Mouse (Mus musculus) CH12.LX (cell line): ENCODE results near the gene Ccdc188. TPM values are rescaled to one million over a fixed set of nuclear protein-coding genes. Genes with fewer than 3 reads are reported as not detected.

Experiments used
- DNase-seq: peaks from one replicate; pipeline ENCODE4 v3.0.0-alpha.2; 2013; ENCODE audit errors: extremely low read depth
- H3K27ac ChIP-seq: 2 replicates; pipeline ENCODE4 v1.5.1; 2012; ENCODE audit warnings: low read depth, mild to moderate bottlenecking, control low read depth, moderate library complexity; ENCODE audit not compliant: insufficient read depth
- H3K27me3 ChIP-seq: replicated peaks from 2 replicates; pipeline ENCODE3; 2012; ENCODE audit warnings: inconsistent platforms
- H3K36me3 ChIP-seq, 2 experiments: replicated peaks in 1 of 2; 2 replicates each; pipeline versions ENCODE3 to v1.6.1; 2012; ENCODE audit warnings: inconsistent platforms in 1 of 2, low read length in 1 of 2, mild to moderate bottlenecking in 1 of 2, mixed read lengths in 1 of 2, moderate library complexity in 1 of 2; ENCODE audit not compliant: control insufficient read depth in 1 of 2, insufficient read depth in 1 of 2
- H3K4me1 ChIP-seq, 2 experiments: 2 replicates each; pipeline ENCODE4 v1.6.1; 2012; ENCODE audit warnings: inconsistent platforms in 1 of 2, moderate library complexity in 1 of 2; ENCODE audit not compliant: insufficient read depth in 2 of 2, control insufficient read depth in 1 of 2
- H3K4me2 ChIP-seq: 2 replicates; pipeline ENCODE4 v1.6.1; 2012; ENCODE audit warnings: low read depth, mild to moderate bottlenecking, control low read depth; ENCODE audit not compliant: poor library complexity, insufficient read depth, severe bottlenecking
- H3K4me3 ChIP-seq, 3 experiments: fragments of 150-350 bp in 1 of 3; sonication (generic) in 1 of 3; replicated peaks in 1 of 3; 2 replicates each; pipeline versions ENCODE3 to v1.5.1; 2011 to 2012; ENCODE audit warnings: low read depth in 2 of 3, low read length in 2 of 3, mild to moderate bottlenecking in 2 of 3, moderate library complexity in 2 of 3, control low read depth in 1 of 3, improper control_type of control experiment in 1 of 3, inconsistent platforms in 1 of 3, mixed read lengths in 1 of 3; ENCODE audit not compliant: poor library complexity in 1 of 3
- H3K79me2 ChIP-seq: replicated peaks from 2 replicates; pipeline ENCODE4 v1.6.1; 2012; ENCODE audit warnings: mild to moderate bottlenecking, moderate library complexity; ENCODE audit not compliant: control insufficient read depth, poor library complexity, insufficient read depth, severe bottlenecking; ENCODE audit errors: extremely low read depth
- H3K9ac ChIP-seq: 2 replicates; pipeline ENCODE4 v1.6.1; 2012; ENCODE audit warnings: low read depth, mild to moderate bottlenecking, control low read depth, moderate library complexity; ENCODE audit not compliant: insufficient read depth
- H3K9me3 ChIP-seq: replicated peaks from 2 replicates; pipeline ENCODE3; 2012; ENCODE audit warnings: low read length, inconsistent platforms, mixed read lengths
- BHLHE40 ChIP-seq: IDR thresholded peaks from 2 replicates; pipeline ENCODE4 v1.6.1; 2011; ENCODE audit warnings: mild to moderate bottlenecking, low read depth, low read length, improper control_type of control experiment
- CHD1 ChIP-seq: IDR thresholded peaks from 2 replicates; pipeline ENCODE4 v1.6.1; 2012; ENCODE audit warnings: low read depth, low read length, improper control_type of control experiment, inconsistent platforms
- CHD2 ChIP-seq: IDR thresholded peaks from 2 replicates; pipeline ENCODE4 v1.6.1; 2011; ENCODE audit warnings: low read length, improper control_type of control experiment
- CTCF ChIP-seq, 2 experiments: IDR thresholded peaks in 1 of 2; conservative IDR thresholded peaks in 1 of 2; 2 replicates each; pipeline ENCODE4 v1.5.1; 2011 to 2012; ENCODE audit warnings: low read depth in 2 of 2, low read length in 2 of 2, improper control_type of control experiment in 1 of 2, inconsistent platforms in 1 of 2, mild to moderate bottlenecking in 1 of 2, moderate library complexity in 1 of 2
- E2F4 ChIP-seq: IDR thresholded peaks from 2 replicates; pipeline ENCODE4 v1.6.1; 2011; ENCODE audit warnings: low read depth, low read length, improper control_type of control experiment; ENCODE audit not compliant: insufficient replicate concordance
- EP300 ChIP-seq: IDR thresholded peaks from 2 replicates; pipeline ENCODE4 v1.6.1; 2011; ENCODE audit warnings: low read length, improper control_type of control experiment
- GABPA ChIP-seq: IDR thresholded peaks from 2 replicates; pipeline ENCODE4 v1.6.1; 2012; ENCODE audit warnings: low read depth, low read length, improper control_type of control experiment, inconsistent platforms; ENCODE audit not compliant: insufficient replicate concordance
- HCFC1 ChIP-seq: IDR thresholded peaks from 2 replicates; pipeline ENCODE4 v1.6.1; 2012; ENCODE audit warnings: low read depth, mild to moderate bottlenecking, inconsistent platforms, low read length, improper control_type of control experiment
- IRF4 ChIP-seq: IDR thresholded peaks from 2 replicates; pipeline ENCODE4 v1.6.1; 2014; ENCODE audit warnings: low read depth, mild to moderate bottlenecking, inconsistent platforms, low read length, improper control_type of control experiment
- JUN ChIP-seq: IDR thresholded peaks from 2 replicates; pipeline ENCODE4 v1.6.1; 2011; ENCODE audit warnings: low read depth, mild to moderate bottlenecking, low read length, improper control_type of control experiment, moderate library complexity; ENCODE audit not compliant: insufficient read depth
- JUND ChIP-seq: conservative IDR thresholded peaks from 2 replicates; pipeline ENCODE4 v1.6.1; 2011; ENCODE audit warnings: low read depth, low read length, improper control_type of control experiment
- KAT2A ChIP-seq: IDR thresholded peaks from 2 replicates; pipeline ENCODE4 v1.6.1; 2012; ENCODE audit warnings: low read length, improper control_type of control experiment, inconsistent platforms; ENCODE audit not compliant: insufficient replicate concordance
- MAFK ChIP-seq: IDR thresholded peaks from 2 replicates; pipeline ENCODE4 v1.6.1; 2011; ENCODE audit warnings: low read length, improper control_type of control experiment; ENCODE audit not compliant: insufficient replicate concordance
- MAX ChIP-seq: IDR thresholded peaks from 2 replicates; pipeline ENCODE4 v1.6.1; 2011; ENCODE audit warnings: low read length, improper control_type of control experiment
- MAZ ChIP-seq: IDR thresholded peaks from 2 replicates; pipeline ENCODE4 v1.6.1; 2012; ENCODE audit warnings: low read depth, mild to moderate bottlenecking, inconsistent platforms, low read length, improper control_type of control experiment, moderate library complexity
- MXI1 ChIP-seq: IDR thresholded peaks from 2 replicates; pipeline ENCODE4 v1.6.1; 2011; ENCODE audit warnings: mild to moderate bottlenecking, low read depth, low read length, improper control_type of control experiment
- NELFE ChIP-seq: IDR thresholded peaks from 2 replicates; pipeline ENCODE4 v1.6.1; 2011; ENCODE audit warnings: low read depth, low read length, improper control_type of control experiment
- NRF1 ChIP-seq: IDR thresholded peaks from 2 replicates; pipeline ENCODE4 v1.6.1; 2014; ENCODE audit warnings: low read depth, mild to moderate bottlenecking, inconsistent platforms, low read length, improper control_type of control experiment, moderate library complexity
- PAX5 ChIP-seq: IDR thresholded peaks from 2 replicates; pipeline ENCODE4 v1.6.1; 2012; ENCODE audit warnings: low read length, inconsistent platforms, mixed read lengths
- POLR2A ChIP-seq: IDR thresholded peaks from 2 replicates; pipeline ENCODE4 v1.6.1; 2011; ENCODE audit warnings: low read depth, mild to moderate bottlenecking, improper control_type of control experiment, low read length
- RAD21 ChIP-seq: IDR thresholded peaks from 2 replicates; pipeline ENCODE4 v1.6.1; 2011; ENCODE audit warnings: low read depth, mild to moderate bottlenecking, low read length, improper control_type of control experiment, moderate library complexity
- RCOR1 ChIP-seq: conservative IDR thresholded peaks from 2 replicates; pipeline ENCODE4 v1.6.1; 2012; ENCODE audit warnings: low read depth, mild to moderate bottlenecking, inconsistent platforms, low read length, improper control_type of control experiment
- SMC3 ChIP-seq: IDR thresholded peaks from 2 replicates; pipeline ENCODE4 v1.6.1; 2011; ENCODE audit warnings: low read depth, low read length, improper control_type of control experiment
- TCF12 ChIP-seq: IDR thresholded peaks from 2 replicates; pipeline ENCODE4 v1.6.1; 2014; ENCODE audit warnings: low read depth, mild to moderate bottlenecking, inconsistent platforms, low read length, improper control_type of control experiment
- UBTF ChIP-seq: IDR thresholded peaks from 2 replicates; pipeline ENCODE4 v1.6.1; 2012; ENCODE audit warnings: low read depth, mild to moderate bottlenecking, inconsistent platforms, low read length, improper control_type of control experiment, moderate library complexity
- USF1 ChIP-seq: IDR thresholded peaks from 2 replicates; pipeline ENCODE4 v1.6.1; 2014; ENCODE audit warnings: low read depth, mild to moderate bottlenecking, inconsistent platforms, low read length, improper control_type of control experiment
- USF2 ChIP-seq: conservative IDR thresholded peaks from 2 replicates; pipeline ENCODE4 v1.6.1; 2011; ENCODE audit warnings: low read depth, low read length, improper control_type of control experiment
- ZC3H11A ChIP-seq: IDR thresholded peaks from 2 replicates; pipeline ENCODE4 v1.6.1; 2012; ENCODE audit warnings: low read depth, mild to moderate bottlenecking, inconsistent platforms, low read length, improper control_type of control experiment
- ZKSCAN1 ChIP-seq: IDR thresholded peaks from 2 replicates; pipeline ENCODE4 v1.6.1; 2012; ENCODE audit warnings: low read depth, inconsistent platforms, low read length, improper control_type of control experiment, borderline replicate concordance
- ZMIZ1 ChIP-seq: IDR thresholded peaks from 2 replicates; pipeline ENCODE4 v1.6.1; 2012; ENCODE audit warnings: low read depth, mild to moderate bottlenecking, inconsistent platforms, low read length, improper control_type of control experiment
- ZNF384 ChIP-seq: IDR thresholded peaks from 2 replicates; pipeline ENCODE4 v1.6.1; 2012; ENCODE audit warnings: low read depth, low read length, improper control_type of control experiment, inconsistent platforms
- dilution Hi-C: fragments of 300-500 bp; cut with MboI; formaldehyde crosslinking; loops from 2 replicates; pipeline ENCODE4 v1.14.3; 2020; ENCODE audit warnings: low sequenced_read_pairs; ENCODE audit not compliant: extremely low pct_unique_long_range_greater_than_20kb, extremely low pct_ligation_motif_present
- in situ Hi-C: fragments of 300-500 bp; cut with MboI; formaldehyde crosslinking; loops from 3 replicates; pipeline ENCODE4 v1.14.3; 2019; ENCODE audit warnings: low sequenced_read_pairs, low pct_ligation_motif_present, low pct_unique_long_range_greater_than_20kb, mixed read lengths
- polyA plus RNA-seq: library from polyadenylated mRNA; unstranded; fragments of >175 nt; gene quantifications from 2 replicates; pipeline ENCODE4 v1.2.1, GENCODE M21; 2012; ENCODE audit warnings: low read depth; ENCODE audit not compliant: insufficient read length
- total RNA-seq, 2 experiments: library from RNA; depleted of rRNA; stranded (reverse); fragments of 300-350 nt in 1 of 2; fragments of >200 nt in 1 of 2; gene quantifications; 2 replicates each; pipeline ENCODE4 v1.2.3; 2012 to 2014

The Ccdc188 gene
- total and polyA plus RNA-seq, 3 experiments: 0.30 TPM; not detected in 2

- Histone ChIP-seq H3K27ac (no peak overlapping the region), H3K4me2 (no peak overlapping the region)
- dilution Hi-C loops: no loop called here
These were observed 23.3 kb upstream of the Ccdc188 start for GRCm38 (mm10) chr16:18194208-18194985.

GRCm38 (mm10) chr16:18195068-18195467, 22.6 kb upstream of the Ccdc188 start:
- DNase-seq: peak; percentile 51
- no peaks in the 10 kb centered on the region for H3K36me3 ChIP-seq
- H3K4me1 ChIP-seq: peaks cover 8 to 12% of the 10 kb centered on the region in 2 experiments; a peak in 3 of 4 replicates
- in situ Hi-C loops (no loop called here), dilution Hi-C loops (no loop called here)
- no peak overlapping the region; the same call in 1 of the 2 replicates for H3K4me2 ChIP-seq
- peaks cover 95% of the 10 kb centered on the region for H3K27me3 ChIP-seq
- H3K79me2 ChIP-seq: no peaks in the 10 kb centered on the region
- no peaks in the 10 kb centered on the region for H3K9me3 ChIP-seq
- H3K9ac ChIP-seq: no peak overlapping the region
- H3K4me3 ChIP-seq: no peak overlapping the region
- no peak overlapping the region for H3K27ac ChIP-seq
- TF ChIP-seq MAZ (no peak), GABPA (no peak), JUND (no peak), MXI1 (0 out of 2 replicates have a peak, but pooled peaks have one; percentile 58), CHD2 (no peak), ZMIZ1 (no peak), SMC3 (no peak), IRF4 (no peak), KAT2A (no peak), HCFC1 (no peak), ZNF384 (peak; percentile 25; the same call in 1 of the 2 replicates), POLR2A (no peak), E2F4 (0 out of 2 replicates have a peak, but pooled peaks have one; percentile 46), NELFE (no peak), CTCF (conservative IDR thresholded peaks at IDR 0.05 in 1 of 2, IDR thresholded peaks at IDR 0.05 in 1 of 2; ENCODE audit: low read depth in 2 of 2, low read length in 2 of 2) (no peak), BHLHE40 (peak; percentile 37; the same call in 1 of the 2 replicates), JUN (no peak), ZC3H11A (no peak), USF1 (no peak), RAD21 (no peak), MAFK (no peak), RCOR1 (no peak), PAX5 (no peak), EP300 (no peak; the same call in 1 of the 2 replicates), TCF12 (no peak), USF2 (no peak), NRF1 (no peak), CHD1 (no peak), UBTF (no peak), MAX (peak; percentile 57)

More at GRCm38 (mm10) chr16:18194208-18194985, 23.3 kb upstream of the Ccdc188 start:
- H3K27me3 ChIP-seq: peaks cover 95% of the 10 kb centered on the region
- H3K36me3 ChIP-seq: no peaks in the 10 kb centered on the region
- H3K9me3 ChIP-seq: no peaks in the 10 kb centered on the region
- DNase-seq: no peak
- no peak overlapping the region for H3K4me3 ChIP-seq
- H3K9ac ChIP-seq: no peak overlapping the region
- peaks cover 8 to 12% of the 10 kb centered on the region in 2 experiments; a peak in 3 of 4 replicates for H3K4me1 ChIP-seq
- TF ChIP-seq CTCF (conservative IDR thresholded peaks at IDR 0.05 in 1 of 2, IDR thresholded peaks at IDR 0.05 in 1 of 2; ENCODE audit: low read depth in 2 of 2, low read length in 2 of 2): no peak
- TF ChIP-seq JUN: no peak
- TF ChIP-seq IRF4: no peak
- TF ChIP-seq UBTF: no peak
- TF ChIP-seq NELFE: no peak
- no peak for TF ChIP-seq ZKSCAN1
- no peaks in the 10 kb centered on the region for H3K79me2 ChIP-seq
- in situ Hi-C loops: no loop called here
